ENCODE assay signal across 15 mouse cellular contexts in the genomic region with DNA sequence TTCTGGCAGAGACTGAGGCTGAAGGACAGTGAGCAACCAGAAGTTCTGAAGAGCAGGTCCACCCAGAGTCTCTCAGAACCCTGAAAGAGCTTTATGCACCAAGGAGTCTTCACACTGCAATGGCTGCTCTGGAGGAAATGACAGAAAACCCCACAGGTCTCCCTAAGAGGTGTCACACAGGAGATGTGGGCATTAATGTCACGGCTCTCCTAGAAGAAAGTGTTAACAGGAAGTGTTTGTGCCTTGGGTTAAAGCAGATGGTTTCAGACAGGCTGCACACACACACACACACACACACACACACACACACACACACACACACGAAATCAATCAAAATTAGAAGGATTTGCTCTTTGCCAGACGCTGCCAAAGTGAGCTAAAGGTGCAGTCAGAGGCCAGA. TPM values are rescaled to one million over a fixed set of nuclear protein-coding genes. Genes with fewer than 3 reads are reported as not detected.
"Had no signal": no experiment of that assay in that cellular context is flagged by ENCODE, and none has a peak within 500 bp of the region (broad histone marks: within the 10 kb centered on the region; RNA-seq: fewer than 3 reads in every experiment).

No protein-coding gene starts in this region.

- ATAC-seq: intestine, postnatal 0 days; liver, embryonic 12.5 days; midbrain, embryonic 15.5 days had no signal

- DNase-seq: kidney, adult 8-10 months; kidney, postnatal 25 days; lung, embryonic 14.5 days; lung, postnatal 10 days; lung, postnatal 4 days; right cerebral cortex, postnatal 25 days had no signal

RNA-seq across cellular contexts. Expression of gene Tff3, which starts 6.8 kb away (rescaled TPM):
- polyA plus RNA-seq: limb, embryonic 10.5 days; lung, embryonic 14.5 days; neural tube, embryonic 14.5 days; urinary bladder, adult 2 months had no signal

RNA-seq across cellular contexts. Expression of gene Tff2, which starts 7.8 kb away (rescaled TPM):
- polyA plus RNA-seq: limb, embryonic 10.5 days; limb, embryonic 14.5 days; liver, embryonic 12.5 days; lung, embryonic 14.5 days; midbrain, embryonic 10.5 days; midbrain, embryonic 15.5 days; neural tube, embryonic 14.5 days had no signal

RNA-seq across cellular contexts. Expression of gene Tff1, which starts 28.8 kb away (rescaled TPM):
- polyA plus RNA-seq: kidney, embryonic 16.5 days; limb, embryonic 10.5 days; limb, embryonic 14.5 days; lung, embryonic 14.5 days; midbrain, embryonic 10.5 days; midbrain, embryonic 15.5 days; neural tube, embryonic 14.5 days; urinary bladder, adult 2 months had no signal
